Mouse (Mus musculus): ENCODE measurements at regions not wholly inside any gene's neighbourhood (a gene's known extent, or its start where the extent isn't known, plus 50 kb on each side); places are given as distances from the start of the nearest gene placed in this dataset.

DNA sequence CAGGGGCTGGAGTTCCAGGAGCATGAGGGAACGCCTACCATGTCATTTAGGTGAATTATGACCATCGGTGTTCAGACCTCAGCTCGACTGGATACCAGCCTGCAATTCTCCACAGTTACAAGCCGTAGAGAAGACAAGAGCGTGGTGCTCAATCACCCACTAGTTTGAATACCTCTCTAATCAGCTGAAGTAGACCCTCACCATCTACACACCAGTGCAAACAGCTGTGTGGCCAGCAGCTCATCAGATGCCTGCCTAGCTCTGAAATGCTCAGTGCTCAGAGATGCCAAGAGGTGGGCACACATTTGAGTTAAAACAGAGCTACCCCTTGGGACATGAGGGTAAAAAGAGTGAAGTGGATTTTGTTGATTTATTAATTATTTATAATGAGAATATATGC, 660.2 kb downstream of the Magi1 start:
- intact Hi-C loops (cut with DNase I) = no loop called here

DNA sequence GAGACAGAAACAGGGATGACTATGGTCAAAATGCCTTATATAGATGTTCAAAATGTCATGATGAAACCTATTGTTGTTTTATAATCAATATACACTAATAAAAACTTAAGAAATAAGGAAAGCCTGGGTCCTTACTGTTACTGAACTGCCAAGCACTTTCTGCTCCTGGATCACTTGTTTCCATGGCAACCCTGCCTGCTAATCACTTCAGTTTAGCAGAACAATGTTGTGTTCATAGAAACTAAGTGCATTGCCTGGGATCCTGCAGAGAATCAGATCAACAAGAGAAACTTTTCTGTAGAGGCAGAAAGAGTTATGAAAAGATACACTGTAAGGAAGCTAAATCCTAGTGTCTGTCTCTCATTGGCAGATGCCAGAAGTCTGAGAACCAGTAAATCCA, 666.8 kb downstream of the Magi1 start:
- intact Hi-C loops (cut with DNase I) = no loop called here

DNA sequence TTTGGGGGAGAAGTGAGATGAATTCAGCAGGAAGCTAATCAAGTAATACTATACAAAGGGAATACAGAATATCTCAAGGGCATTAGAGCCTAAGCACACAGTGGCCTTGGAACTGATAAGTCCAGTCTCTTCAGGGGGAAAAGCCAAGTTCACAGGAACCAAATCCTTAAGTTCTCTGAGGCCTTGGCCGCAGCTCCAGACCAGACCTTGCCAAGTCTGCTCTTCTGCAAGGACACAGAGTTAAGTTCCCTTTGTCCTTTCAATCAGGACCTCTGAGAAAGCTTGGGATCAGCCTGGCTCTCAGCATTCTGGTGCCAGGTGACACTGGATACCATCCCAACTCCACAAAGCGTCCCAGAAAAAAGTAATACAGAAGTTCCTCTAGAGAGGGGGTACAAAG, 657.1 kb upstream of the Adamts9 start:
- intact Hi-C loops (cut with DNase I) = no loop called here

DNA sequence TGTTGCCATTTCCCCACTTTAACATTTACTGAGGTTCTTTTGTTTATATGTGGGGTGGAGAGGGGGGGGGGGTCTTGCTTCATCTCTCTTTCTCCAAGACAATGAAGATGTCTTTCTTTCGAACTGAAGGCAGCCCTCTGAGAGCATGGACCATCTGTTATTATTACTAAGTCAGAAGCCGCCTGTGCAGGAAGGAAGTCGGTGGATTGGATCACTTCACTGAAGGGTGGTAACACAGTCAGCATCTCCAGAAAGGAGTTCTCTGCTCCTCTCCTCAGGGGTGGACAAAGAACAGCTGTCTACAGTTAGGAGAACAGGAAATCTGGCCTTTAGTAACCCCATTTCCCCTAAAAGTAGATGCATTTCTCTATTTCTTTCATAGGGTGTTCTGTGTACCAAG, 656.1 kb upstream of the Adamts9 start:
- intact Hi-C loops (cut with DNase I) = no loop called here

DNA sequence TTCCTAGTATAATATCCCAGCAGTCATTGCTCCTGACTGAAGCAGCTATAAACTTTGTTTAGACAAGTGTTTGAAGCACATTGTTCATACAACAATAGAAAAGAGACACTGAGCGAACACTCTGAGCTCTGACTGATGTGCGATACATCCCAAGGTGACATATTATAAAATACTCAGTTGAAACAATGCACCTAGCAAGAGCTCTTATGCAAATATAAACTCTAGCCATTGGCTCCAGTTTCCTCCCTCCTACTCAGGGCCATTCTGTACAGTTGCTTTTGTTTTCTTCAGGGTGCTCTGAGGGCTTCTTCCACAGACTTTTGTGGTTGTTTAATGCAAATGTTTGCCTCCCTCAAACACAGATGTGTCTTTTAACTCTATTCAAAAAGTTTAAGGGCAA, 646.6 kb upstream of the Adamts9 start:
- intact Hi-C loops (cut with DNase I) = no loop called here

DNA sequence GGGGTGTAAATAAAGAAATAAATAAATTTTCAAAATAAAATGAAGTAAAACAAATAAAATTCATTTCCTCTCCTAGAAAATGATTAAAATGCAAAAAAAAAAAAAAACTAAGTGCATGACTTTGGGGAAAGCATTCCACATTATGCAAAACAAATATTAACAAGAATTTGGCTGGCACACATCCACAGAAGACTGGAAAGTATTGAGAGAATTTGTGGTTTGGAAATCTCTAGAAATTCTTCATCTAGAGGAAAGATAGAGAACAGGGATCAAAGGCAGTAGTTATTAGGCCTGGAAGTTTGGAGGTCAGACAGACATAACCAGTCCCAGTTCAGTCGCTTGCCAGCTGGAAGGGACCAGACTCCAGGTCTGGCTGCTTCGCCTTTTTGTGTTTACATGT, 643.6 kb upstream of the Adamts9 start:
- intact Hi-C loops (cut with DNase I) = no loop called here

DNA sequence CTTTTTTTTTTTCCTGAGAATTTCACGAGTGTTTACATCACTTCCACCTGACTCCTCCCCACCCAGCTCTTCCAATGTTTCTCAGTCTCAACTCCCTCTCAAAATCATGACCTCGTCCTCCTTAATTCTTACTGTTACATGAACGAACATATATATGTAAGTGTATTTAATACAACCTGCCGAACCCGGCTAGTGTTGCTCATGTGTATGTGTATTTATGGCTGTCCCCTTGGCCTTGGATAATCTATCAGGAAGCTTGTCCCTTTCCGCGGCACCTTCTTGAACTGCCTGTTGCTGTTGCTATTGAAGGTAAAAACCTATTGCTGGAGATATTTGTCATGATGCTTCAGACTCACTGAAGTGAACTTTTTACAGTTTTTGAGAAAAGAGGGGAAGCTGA, 637.8 kb upstream of the Adamts9 start:
- intact Hi-C loops (cut with DNase I) = no loop called here

DNA sequence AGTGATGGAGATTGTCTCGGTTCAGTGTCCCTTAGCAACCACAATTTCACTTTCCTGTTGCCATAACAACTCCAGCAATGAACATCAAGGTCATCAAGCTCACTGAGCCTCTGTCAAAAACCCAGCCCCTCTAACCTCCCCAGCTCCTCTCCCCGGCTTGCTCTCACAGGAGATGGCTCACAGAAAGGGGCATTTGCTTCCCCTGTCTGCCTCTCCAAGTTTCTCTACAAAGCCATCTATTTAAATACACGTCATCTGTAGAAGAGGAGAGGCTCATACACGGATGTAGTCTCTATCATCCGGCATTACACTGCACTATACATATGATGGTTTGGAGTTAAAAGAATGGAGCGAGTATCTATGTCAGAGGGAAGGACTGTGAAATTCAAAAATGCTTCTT, 637.4 kb upstream of the Adamts9 start:
- intact Hi-C loops (cut with DNase I) = no loop called here

DNA sequence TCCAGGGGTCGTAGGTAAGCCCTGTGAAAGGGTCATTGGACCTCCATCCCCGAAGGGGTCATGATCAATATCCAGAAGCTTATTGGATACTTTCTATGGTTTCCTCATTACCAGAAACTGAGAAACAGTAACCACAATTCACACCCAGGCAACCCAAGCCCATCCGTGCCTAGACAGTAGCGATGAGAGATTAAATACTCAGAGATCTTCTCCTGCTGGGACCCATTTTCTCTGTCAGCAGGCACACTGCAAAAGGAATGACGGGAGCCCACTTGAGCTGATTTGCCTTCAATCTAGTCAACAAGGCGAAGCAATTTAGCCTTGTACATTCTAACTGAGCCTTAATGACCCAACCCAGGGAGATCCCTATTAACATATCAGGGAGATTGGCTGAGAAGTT, 632.0 kb upstream of the Adamts9 start:
- intact Hi-C loops (cut with DNase I) = no loop called here

DNA sequence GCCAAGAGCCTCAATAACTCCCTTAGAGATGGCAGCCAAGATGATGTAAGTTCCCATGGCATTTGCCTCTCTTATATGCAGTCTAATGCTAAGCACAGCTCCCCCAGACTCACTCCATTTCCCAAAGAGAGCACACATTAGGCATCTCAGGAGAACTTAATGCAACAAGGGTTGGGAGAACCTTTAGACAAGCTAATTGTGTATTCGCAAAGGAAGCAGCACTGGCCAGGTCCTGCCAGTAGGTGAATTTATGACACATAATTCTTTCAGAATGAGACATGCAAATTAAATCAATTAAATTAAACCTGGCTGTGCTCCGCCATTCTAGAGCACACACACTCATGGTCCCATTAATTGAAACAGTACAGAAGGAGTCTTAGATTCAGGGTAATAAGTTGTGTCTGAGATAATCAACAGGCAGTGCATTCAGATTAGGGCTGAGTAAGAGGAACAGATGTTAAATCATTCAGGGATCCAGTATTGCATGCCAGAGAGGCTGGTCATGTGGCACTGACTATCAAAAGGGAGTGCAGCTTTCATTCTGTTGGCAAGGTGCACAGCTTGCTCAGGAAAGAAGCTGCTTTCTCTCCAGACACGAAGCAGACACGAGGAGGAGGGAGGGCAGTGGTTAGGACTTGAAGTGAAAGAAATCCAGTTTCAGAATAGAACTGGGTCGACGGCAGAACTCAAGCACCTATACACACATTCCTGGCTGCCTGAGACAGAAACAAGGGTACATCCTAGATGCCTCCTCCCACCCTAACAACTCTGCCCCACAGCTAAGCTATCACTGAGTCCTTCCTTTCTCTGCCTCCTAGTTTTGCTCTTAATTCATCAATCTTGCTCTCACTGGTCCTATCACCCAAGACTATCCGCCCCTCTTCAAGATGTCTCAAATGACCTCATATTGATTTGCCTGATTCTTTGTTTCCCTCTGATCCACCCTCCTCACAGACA, 630.7 kb upstream of the Adamts9 start:
- intact Hi-C loops (cut with DNase I) = no loop called here

DNA sequence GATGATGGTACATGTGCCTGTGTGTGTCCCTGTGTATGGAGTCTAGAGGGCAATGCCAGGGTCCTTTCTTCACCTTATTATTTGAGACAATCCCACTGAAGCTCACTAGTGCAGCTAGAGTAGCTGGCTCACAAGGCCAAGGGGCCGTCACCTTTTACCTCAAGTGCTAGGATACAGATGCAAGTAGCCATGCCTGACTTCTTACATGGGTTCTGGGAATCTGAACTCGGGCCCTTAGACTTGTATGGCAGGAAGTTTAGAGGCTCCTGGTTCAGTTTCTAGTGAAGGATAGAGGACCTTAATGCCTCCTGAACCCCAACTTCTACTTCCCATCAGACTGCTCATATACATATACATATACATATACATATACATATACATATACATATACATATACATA, 626.6 kb upstream of the Adamts9 start:
- intact Hi-C loops (cut with DNase I) = no loop called here

DNA sequence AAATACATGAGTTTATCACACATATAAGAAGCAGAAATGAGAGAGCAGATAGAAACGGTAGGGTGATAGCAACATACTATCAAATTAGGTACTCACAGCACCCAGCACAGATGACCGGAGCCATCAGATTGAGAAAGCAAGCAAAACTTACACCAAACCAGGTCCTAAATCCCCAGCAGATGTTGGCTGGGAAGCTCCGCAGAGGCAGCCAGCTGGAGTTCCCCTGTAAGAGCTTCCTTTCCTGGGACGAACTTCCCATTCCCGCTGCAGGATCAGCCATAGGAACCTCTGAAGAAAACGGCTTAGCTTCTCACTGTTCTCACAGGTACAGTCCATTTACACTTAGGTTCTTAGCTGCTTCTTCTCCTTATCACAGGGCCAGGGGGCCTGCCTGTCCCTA, 625.9 kb upstream of the Adamts9 start:
- intact Hi-C loops (cut with DNase I) = no loop called here

DNA sequence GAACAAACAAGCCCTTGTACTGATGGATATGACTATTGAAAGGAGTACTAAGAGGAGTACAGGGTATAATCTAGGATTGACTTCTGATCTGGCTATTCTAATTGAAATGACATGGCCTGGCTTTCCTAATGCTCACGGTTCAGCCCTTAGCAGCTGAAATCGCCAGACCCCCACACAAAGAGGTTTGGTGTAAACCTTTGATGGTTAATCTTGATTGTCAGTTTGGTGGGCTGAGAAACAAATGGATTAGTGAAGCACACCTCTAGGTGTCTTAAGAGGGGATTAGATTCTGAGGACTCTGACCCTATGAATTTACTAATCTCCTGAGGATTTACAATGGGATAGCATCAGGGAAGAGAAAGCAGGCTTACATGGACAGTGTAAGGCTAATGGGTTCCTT, 623.4 kb upstream of the Adamts9 start:
- intact Hi-C loops (cut with DNase I) = no loop called here

DNA sequence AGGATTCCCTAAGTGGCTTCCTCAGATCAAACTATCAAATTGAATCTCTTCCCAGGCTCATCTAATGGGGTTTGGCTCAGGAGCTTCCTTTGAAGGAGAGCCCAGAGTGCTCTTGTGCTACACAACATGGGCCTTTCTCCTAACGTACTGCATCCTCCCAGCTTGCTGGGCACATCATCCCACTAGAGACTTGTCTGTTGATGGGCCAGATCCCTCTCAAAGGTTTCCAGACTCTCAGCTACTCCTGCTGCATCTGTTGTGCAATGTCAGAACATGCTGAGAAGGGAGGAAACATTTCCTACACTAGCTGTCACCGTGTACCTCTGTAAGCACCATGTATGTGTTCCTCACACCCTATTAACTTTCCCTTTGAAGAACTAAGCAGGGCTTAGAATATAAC, 605.0 kb upstream of the Adamts9 start:
- intact Hi-C loops (cut with DNase I) = loop anchor here (10.0 kb wide), 1 partner anchor 604 kb away; the partner anchor contains the start of gene Adamts9

DNA sequence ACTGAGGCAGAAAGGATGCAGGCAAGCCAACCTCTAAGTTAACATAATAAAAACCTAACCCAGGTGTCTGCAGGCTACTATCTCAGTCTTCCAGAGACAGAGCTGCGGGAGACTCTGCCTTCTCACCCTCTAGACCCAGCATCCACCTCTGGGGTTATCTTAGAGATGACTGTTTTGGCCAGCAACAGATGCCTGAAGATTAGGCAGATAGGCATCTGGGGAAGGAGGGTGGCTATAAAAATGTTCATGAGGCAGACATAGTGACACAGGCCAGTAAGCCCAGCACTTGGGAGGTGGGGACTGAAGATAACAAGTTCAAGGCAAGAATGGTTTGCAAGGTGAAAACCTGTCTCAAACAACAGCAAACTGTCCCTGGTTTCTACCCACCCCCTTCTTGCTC, 601.0 kb upstream of the Adamts9 start:
- intact Hi-C loops (cut with DNase I) = loop anchor here (10.0 kb wide), 1 partner anchor 599 kb away; the partner anchor contains the start of gene Adamts9

DNA sequence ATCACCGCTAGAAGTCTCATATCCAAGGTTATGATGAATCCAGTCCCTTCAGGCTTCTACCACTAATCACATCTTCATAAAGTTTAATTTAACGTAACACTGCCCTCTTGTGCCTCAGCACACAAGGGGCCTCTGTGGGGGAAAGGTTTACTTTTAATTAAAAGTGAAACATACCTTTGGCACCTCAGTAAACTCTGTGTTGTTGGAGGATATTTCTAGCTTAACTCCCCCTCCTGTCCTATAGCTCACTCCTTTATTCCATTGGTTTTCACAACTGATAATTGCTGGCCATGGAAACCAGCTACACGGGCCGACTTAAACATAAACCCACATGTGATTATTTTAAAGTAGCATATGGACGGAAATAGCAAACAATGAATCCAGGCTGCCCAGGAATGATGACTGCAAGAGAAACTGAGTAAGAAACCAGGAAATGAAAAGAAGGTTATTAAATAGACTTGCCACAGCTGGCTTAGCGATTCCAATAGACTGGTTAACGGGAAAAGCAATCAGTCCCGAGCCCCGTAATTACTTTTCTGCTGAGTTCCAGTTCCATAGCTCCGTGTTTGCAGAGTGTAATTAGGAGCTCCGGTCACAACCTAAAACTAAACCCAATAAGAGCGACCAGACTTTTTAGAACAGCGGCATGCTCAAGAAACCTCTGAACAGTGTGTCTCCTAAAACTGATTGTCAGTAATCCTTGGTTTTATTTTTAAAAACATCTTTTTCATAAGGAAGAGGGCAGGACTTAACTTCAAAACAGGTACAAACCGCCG, 600.2 kb upstream of the Adamts9 start:
- intact Hi-C loops (cut with DNase I) = loop anchor here (2.0 to 10.0 kb wide), 2 partner anchors 599 to 757 kb away; partner anchors contain the start of gene Adamts9

DNA sequence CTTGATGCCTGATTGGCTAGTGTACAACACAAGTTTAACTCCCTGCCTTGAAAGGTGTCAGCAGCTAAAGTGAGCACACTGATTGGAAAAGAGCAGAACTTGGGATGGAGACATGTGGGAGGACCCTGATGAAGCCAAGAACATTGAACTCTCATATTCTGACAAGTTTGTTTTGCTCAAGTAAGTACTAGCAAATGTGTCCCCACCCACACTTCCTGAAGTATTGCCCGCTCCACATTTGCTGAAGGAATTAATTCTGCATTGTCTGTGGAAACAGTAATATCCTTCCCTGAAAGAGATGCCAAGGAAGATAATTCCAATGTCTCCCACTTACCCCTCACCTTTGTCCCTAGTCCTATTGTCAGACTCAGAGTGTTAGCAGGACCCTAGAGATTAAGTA, 596.3 kb upstream of the Adamts9 start:
- intact Hi-C loops (cut with DNase I) = no loop called here

DNA sequence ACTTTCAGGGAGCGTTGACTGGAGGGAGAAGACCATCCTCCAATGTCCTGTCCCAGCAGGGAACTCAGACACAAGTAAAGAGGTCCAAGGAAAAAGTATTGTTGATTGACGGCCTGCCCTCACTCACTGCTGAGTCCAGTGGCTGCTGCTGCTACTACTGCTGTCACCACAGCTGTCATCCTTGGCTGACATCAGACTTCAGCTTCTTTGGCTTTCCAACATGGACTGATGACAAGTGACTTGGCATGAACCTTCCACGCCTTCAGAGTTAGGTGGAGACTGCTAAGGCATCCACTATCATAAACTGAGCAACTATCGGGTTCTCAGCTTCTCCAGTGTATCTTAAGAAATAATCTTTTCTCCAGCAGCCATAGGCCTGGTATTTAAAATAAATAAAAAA, 595.9 kb upstream of the Adamts9 start:
- intact Hi-C loops (cut with DNase I) = no loop called here

DNA sequence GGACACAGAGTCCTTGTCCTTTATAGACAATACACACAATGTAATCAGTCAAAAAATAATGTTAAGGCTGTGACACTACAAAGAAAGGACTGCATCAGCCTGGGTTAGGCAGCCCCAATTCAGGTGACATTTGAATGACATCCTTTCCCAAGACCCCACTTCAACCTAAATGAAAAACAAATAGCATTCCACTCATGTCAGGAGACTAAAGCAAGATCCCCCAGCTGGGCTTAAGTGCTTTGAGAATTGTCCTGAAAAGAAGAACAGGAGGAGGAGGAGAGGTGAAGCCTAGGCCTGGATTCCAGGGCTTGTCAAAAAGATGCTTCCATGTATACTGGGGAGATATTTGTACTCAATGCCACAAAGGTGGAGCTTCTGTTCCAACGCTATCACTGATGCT, 594.7 kb upstream of the Adamts9 start:
- intact Hi-C loops (cut with DNase I) = no loop called here

DNA sequence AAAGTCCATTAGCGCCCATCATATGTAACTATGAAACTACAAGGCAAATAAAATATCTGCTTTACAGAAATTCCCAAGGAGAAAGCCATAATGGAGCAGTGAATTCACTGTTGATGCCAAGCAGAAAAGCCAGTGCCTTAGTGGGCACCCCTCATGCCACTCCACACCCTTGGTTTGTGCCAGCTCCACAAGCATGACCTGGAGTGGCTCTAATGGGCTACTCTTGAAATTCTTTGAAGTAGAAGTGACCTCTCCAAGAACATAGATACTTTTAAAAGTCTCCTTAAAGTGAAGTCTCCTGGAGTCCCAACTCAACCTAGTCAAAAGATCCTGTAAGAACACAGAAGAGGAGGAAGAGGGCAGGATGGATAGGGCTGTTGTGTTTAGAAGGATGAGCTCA, 593.8 kb upstream of the Adamts9 start:
- intact Hi-C loops (cut with DNase I) = no loop called here

DNA sequence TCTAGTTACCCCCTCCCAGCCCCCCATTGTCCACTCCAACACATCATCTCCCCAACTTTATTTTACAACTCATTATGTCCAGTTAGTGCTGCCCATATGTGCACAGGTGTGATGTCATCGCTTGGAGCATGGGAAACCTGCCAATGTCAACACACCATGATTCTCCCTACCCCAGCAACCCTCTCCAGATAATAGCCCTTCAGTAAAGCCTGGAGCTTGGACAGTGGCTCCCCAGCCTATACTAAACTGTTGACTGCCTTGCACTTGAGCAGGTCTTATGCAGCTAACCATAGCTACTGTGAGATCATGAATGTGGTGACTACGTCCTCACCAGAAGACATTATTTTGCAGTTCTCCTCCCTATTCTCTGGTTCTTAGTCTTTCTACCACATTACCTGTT, 570.5 kb upstream of the Adamts9 start:
- intact Hi-C loops (cut with DNase I) = no loop called here

DNA sequence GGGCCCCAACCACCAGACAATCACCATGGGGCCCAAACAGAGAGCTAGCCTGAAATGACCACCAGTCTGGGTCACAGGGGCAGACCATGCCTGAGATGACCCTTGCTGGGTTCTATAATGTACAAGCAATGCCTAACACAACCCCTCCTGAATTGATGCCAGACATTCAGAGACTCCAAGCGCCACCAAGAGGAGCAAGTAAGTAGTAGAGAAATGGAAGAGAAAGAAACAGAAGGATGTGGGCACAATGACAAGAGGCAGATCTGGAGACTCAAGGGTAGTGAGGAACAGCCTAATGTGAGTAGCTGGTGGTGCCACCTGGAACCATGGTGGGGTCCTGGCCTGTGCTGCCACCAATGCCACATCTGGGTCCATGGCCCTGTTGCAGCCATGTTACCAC, 566.6 kb upstream of the Adamts9 start:
- intact Hi-C loops (cut with DNase I) = no loop called here

Data from adrenal gland (tissue).